Mouse (Mus musculus) left cerebral cortex, adult 8-10 months (tissue): ENCODE results near the gene Rbm14. TPM values are rescaled to one million over a fixed set of nuclear protein-coding genes. Genes with fewer than 3 reads are reported as not detected.
"Not testable (repeated sequence)": the region's sequence is repeated elsewhere in the genome, so short reads cannot be mapped to it uniquely, and the experiment has no call there.

Experiments used
- DNase-seq, 2 experiments: peaks; one replicate each; pipeline ENCODE4 v3.0.0; 2022; ENCODE audit warnings: low spot score in 2 of 2
- total RNA-seq, 4 experiments: library from RNA; stranded (reverse); gene quantifications; 2 replicates each; pipeline ENCODE4 v1.2.4; 2022

Rbm14 gene
- total RNA-seq, 4 experiments from 2014 or later: 33.9 to 49.3 (median 43.7) TPM

DNA sequence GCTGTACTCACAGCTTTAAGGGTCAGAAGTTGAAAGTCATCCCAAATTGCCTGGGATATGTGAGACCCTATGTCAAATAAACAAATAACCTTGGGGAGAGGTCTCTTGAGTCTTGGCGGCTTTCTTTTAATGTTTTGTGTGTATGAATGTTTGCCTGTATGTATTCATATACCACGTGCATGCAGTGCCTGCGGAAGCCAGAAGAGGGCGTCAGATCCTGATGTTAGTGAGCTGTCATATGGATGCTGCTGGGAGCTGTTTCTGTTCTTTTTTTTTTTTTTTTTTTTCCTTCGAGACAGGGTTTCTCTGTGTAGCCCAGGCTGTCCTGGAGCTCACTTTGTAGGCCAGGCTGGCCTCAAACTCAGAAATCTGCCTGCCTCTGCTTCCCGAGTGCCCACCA lies 1.6 kb upstream of the Rbm14 start:
- DNase-seq: no peak

DNA sequence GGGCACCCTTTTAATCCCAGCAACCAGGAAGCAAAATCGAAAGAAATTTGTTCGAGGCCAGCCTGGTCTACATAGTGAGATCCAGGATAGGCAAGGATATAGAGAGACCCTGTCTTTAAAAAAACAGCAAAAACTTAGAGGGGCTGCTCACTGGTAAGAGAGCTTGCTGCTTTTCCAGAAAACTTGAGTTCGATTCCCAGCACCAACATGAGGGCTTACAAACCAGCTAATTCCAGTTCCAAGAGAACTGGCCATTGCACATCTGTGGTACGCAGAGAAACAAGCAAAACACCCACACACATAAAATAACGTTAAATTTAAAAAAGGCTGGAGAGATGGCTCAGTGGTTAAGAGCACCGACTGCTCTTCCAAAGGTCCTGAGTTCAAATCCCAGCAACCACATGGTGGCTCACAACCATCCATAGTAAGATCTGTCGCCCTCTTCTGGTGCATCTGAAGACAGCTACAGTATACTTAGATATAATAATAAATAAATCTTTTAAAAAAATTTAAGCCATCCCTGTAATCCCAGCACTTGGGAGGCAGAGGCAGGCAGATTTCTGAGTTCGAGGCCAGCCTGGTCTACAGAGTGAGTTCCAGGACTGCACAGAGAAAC lies 1.0 kb upstream of the Rbm14 start:
- not testable (repeated sequence) for DNase-seq

DNA sequence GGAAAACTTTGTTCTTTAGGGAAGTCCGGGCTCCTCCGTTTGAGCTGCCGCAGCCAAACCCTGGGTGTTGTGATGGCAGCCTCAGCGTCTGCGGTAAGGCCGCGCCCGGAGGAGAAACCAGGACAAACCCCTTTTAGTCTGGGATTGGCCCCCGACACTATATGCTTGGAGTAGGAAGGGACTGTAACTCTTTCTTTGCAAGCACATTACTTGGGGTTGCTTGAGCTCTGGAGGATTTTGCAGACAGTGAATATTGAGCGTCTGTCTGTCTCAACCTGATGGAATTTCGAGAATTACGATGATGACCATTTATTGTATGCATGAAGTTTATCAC lies 442 bp upstream of the Rbm14 start:
- DNase-seq: no peak

DNA sequence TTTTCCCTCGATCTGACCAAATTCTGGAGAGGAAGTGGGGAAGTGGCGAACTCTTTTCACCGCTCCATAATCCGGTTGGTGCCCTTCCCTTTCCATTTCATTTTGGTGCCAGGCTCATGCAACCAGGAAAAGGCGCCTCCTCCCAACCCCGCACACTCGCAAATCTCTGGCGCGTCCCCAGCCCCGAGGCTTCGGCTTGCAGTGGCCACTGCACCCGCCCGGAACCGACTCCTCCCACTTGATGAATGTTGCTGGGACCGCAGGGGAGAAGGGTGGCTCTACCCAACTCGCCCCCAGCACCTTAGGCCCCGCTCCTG lies 730 bp downstream of the Rbm14 start:
- no peak for DNase-seq

DNA sequence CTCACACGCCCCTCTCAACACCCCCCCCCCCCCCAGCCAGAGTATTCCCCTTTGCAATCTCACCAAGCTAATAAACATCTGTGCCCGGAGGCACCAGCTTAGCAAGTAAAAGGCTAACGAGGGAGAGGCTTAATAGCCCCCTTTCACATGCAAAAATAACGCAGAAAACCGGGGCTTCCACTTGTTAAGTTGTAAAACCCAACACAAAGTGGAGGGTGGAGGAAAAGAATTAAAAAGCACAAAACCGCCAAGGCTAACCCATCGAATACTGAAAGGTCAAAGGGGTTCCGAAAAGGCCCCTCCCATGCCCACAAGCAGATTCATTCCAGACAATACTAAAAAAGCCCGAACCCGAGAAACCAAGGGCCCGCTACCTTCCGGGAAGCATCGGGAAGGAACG lies 1.1 kb downstream of the Rbm14 start:
- DNase-seq: no peak

DNA sequence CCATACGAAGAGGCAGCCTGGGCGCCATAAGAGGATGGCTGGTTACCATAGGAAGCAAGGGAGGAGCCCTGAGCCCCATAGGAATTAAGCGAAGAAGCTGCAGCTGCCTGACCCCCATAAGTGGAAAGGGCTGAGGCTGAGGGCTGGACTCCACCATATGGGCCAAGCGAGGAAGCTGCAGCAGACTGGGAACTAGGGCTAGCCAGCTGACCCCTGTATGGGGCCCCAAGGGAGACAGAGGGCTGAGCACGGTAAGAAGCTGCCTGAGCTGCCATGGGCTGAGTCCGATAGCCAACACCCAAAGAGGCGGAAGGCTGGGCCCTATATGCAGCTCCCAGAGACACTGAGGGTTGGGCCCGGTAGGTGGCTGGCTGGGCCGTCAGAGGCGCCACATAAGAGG lies 8.2 kb downstream of the Rbm14 start:
- DNase-seq: no peak

DNA sequence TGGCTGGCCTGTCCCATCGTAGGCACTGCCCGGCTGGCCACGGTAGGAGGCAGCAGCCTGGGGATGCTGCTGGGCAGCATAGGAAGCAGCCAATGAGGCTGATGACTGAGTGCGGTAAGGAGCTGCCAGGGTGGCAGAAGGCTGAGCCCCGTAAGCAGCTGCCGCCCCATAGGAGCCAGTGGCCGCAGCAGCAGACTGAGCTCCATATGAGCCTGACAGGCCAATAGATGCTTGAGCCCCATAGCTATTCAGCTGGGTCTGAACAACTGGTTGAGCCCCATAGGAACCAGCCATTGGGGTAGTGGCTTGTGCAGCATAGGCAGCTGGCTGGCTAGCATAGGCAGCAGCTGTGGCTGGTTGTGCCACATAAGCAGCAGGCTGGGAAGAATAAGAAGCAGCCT lies 8.7 kb downstream of the Rbm14 start:
- DNase-seq: no peak

DNA sequence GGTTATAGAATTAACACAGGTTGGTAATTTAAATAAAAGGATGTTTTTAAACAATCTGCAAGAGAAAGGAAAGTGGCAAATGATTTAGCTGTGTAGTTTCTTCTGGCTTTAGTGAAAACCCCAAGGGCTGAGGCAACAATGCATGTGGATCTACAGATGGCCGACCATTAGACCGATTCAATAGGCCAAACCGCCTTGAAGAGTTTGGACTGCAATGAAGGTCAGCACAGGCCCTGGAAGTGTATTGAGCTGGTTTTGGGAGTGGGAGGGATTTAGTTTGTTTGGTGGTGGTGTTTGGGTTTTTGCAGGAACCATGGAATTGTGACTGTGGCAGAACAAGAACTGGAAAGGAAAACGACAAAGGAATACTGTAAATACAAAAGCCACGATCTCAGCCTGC lies 12.4 kb downstream of the Rbm14 start:
- no peak for DNase-seq

DNA sequence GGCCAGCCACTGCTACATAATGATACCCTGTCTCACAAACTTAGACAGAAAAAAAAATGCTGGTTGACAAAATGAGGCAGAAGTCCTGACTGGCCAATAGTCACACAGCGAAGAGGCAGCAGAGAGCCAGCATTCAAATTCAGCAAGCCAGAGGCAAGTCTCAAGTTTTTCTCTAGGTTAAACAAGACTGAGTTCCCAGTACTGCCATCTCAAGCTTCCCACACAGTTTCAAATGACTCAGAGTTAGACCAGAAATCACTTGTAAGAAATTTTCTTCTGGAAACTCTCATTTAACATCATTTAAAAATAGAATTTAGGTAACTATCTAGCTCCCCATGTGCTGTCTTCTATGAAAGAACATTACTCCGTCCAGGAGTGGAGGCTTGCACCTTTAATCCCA lies 13.6 kb downstream of the Rbm14 start:
- no peak for DNase-seq

DNA sequence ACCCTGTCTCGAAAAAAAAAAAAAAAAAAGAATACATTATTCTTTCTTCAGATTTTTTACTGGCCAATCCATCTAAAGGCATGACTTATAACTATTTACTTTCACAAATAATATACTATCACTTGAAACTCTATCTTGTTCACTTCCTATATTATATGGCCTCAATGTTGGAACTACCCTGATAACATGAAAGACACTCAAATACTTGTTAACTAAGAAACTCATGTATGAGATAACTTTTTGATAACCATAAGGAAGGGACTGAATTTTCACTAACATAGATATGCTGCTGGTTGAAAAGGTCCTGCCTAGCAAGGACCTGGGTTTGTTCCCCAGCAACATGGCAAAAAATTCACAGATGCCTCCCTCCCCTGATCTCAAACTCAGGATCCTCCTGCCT lies 15.5 kb downstream of the Rbm14 start:
- DNase-seq: no peak

DNA sequence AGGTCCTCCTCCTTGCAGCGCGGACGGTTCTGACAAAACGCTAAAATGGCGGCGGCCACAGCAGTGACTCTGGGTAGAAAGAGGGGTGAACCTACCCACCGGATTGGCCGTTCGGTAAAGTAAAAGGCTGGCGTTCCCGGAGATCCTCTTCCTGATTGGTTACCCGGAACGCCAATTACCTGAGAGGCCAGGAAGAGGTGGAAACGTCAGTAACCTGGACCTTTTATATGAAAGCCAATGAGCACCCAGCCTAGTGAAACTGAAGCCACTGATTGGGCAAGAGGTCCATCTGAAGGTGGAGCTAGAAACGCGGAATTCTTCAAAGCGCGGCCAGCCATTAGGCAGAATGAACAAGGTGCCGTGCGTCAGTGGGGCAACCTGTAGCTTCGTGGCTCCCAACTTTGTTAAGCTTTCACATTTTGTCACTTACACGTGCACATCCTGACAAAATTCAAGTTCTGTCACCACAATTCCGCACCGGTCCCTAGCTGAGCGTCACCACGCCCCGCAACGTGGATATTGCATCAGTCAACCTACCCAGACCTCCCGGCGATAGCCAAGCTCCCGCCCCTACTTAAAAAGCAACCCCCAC lies 17.5 kb downstream of the Rbm14 start, which contains the start of gene Rbm4:
TSS of gene Rbm4 (minus strand) at position 71 of the 592 bp plus-strand sequence.
- DNase-seq: peak; percentile 93 to 98

DNA sequence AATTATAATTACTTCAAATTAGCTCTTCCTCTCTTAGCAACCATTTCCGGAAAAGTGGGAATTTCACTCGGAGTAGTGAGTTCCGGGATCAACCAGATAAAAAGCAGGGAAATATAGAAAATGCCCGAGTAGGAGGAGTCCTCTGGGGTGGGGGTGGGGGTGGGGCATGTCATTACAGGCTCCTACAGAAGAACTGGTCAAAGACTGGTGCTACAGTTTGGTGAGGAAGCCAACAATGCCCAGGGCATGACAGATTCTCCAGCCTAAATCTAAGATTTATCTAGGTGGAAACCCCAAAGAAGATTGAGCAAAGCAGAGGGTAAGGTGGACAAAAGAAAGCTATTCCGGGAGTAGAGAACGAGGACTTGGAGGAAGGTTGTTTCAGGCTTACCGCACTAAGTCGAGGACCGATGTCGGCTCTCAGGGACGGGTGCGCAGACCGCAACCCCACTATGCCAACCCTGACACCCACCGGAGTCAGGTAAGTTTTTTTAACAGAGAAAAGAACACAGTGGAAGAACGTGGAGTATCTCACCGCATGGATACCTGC lies 18.1 kb downstream of the Rbm14 start:
- no peak for DNase-seq

DNA sequence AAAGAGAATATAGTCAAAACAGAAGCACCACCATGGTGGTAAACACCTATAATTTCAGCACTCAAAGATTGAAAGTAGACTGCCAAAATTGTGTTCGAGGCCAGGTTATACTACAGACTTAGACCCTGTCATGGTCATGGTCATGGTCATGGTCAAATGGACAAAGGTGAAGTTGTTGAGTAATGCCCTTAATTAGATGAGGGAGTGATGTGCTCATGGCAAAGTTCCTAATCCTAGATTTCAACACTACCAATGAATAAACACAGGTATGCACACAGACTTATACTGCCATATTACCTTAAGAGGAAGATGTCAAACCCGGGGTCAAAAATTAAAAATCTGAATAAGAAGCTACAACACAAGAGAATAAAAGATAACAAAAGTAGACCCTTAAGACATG lies 25.1 kb downstream of the Rbm14 start:
- no peak for DNase-seq

DNA sequence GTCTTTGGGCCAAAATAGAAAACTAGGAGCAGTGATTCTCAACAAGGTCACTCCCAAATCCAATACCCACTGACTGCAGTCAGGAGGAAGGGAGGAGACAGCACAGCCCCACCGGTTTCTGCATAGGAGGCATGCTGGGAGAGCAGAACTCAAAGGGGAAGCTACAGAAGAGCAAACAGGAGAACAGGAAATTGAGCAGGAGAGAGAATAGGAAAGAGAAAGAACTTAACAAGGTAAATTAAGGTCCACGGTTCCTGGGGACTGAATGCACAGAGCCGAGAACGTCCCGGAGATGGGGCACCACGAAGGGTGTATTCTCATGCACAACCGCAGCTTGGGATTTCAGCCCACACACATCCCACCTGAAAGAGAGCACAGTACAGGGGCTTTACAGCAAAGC lies 26.2 kb downstream of the Rbm14 start:
- no peak for DNase-seq

DNA sequence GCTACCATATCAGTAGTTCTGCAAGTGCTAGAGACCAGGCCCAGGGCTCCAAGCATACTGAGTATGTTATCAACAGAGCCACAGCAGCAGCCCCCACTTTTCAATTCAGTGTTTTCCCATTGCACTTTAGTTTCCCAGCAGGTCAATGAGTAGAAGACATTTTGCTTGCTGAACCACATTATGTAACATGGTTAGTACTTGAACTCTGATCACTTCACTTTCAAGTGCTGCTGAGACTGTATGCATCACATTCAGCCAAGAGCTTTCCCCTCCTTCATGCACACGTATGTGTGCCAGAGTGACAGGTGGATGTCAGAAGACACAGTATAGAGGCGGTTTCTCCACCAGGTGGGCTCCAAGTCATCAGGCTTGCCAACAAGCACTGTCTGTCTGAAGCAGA lies 28.5 kb downstream of the Rbm14 start:
- no peak for DNase-seq

DNA sequence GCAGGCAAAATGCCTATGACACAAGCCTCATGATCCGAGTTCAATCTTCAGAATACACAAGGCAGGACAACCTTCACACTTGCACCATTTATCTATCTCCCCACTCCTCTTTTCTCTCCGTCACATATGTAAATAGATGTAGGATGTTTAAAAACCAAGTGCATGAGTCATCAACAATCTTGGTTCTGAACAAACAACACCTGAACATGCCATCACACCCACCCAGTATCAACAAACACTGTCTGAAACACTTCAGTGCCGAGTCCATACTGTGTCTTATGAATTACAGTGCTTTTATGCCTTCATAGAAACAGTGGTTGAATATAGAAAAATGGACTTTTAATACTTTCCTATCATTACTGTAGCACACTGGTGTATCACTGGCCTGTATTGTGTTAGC lies 38.6 kb downstream of the Rbm14 start:
- DNase-seq: no peak

DNA sequence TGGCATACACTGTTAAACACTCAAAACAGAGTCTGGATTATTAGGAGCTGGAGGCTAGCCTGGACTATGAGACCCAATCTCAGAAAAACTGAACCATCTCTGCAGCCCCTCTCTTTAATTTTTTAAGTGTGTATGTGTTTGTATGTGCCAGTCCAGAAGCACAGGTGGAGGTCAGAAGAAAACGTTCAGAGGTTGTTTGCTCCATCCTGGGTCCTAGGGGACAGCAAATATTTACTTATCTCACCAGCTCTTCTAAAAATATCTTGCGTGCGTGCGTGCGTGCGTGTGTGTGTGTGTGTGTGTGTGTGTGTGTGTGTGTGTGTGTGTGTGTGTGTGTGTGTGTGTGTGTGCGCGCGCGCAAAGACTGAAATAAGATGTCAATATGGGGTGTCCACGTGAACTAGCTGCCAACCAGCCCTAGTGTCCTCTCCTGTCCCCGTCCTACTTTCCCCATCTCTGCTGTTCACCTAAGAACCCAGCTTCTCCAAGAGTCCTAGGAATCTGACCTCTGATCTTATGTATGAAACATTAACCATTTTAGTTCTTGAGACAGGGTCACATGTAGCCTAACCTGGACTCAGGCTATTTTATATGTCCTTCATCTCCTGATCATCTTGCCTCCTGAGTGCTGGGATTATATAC lies 43.8 kb downstream of the Rbm14 start:
- DNase-seq: no peak

DNA sequence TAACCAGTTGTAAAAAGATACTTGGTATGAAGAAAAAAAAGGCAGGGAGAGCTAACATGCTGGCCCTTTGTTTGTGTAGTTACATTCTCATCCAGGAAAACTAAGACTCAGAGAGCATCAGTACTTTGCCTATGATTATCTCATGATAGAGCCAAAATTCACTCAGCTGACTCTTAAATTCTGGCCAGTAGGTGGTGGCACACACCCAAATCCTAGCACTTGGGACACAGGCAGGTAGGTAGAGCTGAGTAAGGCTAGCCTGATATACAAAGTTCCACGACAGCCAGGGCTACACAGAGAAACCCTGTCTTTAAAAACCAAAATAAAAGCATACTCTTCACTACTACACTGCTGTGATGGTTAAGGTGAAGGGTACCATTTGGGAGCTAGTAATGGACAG lies 48.6 kb downstream of the Rbm14 start:
- no peak for DNase-seq

DNA sequence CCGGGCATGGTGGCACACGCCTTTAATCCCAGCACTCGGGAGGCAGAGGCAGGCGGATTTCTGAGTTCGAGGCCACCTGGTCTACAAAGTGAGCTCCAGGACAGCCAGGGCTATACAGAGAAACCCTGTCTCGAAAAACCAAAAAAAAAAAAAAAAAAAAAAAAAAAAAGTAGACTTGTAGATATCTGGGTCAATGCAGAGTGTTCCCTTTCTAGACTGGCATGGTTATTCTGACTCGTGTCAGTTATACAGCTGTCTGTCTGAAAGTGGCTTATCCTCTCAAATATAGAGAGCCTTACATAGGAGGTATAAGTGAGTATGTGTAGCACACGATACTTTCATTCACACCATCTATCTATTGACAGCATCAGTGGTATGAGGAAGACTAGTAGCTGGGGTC lies 50.9 kb downstream of the Rbm14 start:
- DNase-seq: not testable (repeated sequence)

DNA sequence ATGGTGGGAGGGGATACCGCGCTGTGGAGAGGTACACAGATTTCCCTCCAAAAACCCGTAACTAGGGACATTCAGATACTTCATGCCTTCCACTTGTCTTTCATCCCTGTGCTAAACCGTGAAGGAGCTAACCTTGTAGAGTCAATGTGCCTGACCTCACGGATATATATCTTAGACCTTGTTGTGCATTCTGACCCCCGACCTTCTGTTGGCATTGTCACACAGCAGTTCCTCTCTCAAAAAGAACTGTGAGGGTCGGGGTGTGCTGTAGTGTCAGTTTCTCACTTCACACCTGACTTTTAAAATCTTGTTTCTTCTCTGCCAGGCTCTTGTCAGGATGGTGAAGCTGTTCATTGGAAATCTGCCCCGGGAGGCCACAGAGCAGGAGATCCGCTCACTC lies 54.5 kb downstream of the Rbm14 start:
- no peak for DNase-seq

DNA sequence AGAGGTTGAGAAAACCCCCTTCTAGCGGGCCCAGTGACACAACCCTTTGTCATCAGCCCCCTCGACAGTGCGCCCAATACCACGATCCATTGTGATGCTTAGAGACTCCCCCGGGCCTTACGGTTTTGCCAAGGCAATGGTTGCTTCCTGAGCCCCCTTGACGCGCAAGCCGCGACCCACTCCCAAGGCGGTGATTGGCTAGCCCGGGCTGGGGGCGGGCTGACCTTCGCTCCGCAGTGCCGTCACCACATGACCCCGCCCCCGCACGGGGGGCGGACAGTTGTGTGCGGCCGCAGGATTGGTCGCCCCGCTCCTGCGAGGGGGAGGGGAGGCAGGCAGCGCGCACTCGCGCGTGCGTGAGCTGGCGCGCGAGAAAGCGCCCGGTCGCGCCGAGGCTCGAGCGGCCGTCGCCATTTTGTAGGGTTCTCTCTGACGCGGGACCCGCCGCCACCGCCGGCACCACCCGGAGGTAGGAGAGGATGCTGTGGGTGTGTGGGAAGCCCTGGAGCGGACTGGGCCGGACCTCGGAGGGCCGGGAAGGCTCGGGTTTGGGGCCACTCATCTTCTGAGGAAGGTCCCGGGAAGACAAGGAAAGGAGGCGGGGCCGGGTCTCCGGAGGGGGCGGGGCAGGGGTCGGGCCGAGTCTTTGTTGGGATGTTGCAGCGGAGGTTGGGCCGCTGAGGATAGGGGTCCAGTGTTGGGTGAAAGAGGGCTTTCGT lies 55.1 kb downstream of the Rbm14 start, which contains the start of gene Rbm4b:
TSS of gene Rbm4b (plus strand) at position 305 of the 719 bp plus-strand sequence.
- DNase-seq: peak; percentile 94 to 97

DNA sequence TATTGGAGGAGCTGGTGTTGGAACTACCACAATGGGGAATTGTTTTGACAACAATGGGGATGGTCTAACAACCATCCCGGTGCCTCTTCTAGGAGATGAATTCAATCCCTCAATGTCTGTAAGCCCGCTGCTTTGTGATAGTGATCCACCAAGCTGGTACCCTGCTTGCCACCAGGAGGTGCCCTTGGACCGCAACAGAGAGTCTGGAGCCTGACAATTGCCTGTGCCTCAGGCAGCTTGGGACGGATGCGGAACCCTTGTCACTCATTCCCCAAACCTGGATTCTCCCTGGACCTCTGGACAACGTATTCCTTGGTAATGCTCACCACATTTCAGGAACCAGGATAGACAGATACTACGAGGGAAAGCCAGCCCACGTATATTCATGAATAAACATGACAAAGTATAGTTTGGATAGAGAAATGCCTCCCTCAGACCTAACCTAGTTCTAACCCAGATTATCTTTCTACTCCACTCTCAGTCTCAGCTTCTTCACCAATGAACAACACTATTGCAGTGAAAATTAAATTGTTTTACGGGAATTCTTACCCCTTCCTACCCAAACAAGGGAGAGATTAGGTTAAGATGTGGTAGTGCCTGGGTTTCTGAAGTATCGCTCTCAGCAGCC lies 55.8 kb downstream of the Rbm14 start:
- DNase-seq: peak; percentile 80 to 84
